Mouse (Mus musculus) embryonic facial prominence, embryonic 12.5 days (tissue): ENCODE data around the gene Bcl11a. TPM values are rescaled to one million over a fixed set of nuclear protein-coding genes. Genes with fewer than 3 reads are reported as not detected.

ENCODE experiments used
- ATAC-seq: fragments of 200-750 bp; cut with Nextera tagmentation; 2 replicates; pipeline ENCODE4 v1.8.0; 2017; ENCODE audit not compliant: insufficient number of reproducible peaks, insufficient read depth, low FRiP score, low TSS enrichment
- H3K27ac ChIP-seq: fragments of 300-500 bp; sonication (generic); 2 replicates; pipeline ENCODE4 v1.5.1; 2016; ENCODE audit warnings: mild to moderate bottlenecking
- H3K27me3 ChIP-seq: fragments of 300-500 bp; sonication (generic); 2 replicates; pipeline ENCODE4 v1.6.1; 2016; ENCODE audit warnings: mild to moderate bottlenecking, moderate library complexity
- H3K36me3 ChIP-seq: fragments of 300-500 bp; sonication (generic); 2 replicates; pipeline ENCODE4 v1.6.1; 2016; ENCODE audit warnings: mild to moderate bottlenecking
- H3K4me1 ChIP-seq: fragments of 300-500 bp; sonication (generic); 2 replicates; pipeline ENCODE4 v1.6.1; 2016
- H3K4me2 ChIP-seq: fragments of 300-500 bp; sonication (generic); replicated peaks from 2 replicates; pipeline ENCODE4 v1.6.1; 2016; ENCODE audit warnings: mild to moderate bottlenecking, moderate library complexity
- H3K4me3 ChIP-seq: fragments of 300-500 bp; sonication (generic); 2 replicates; pipeline ENCODE4 v1.5.1; 2016; ENCODE audit warnings: mild to moderate bottlenecking
- H3K9ac ChIP-seq: fragments of 300-500 bp; sonication (generic); 2 replicates; pipeline ENCODE4 v1.6.1; 2016; ENCODE audit warnings: mild to moderate bottlenecking, moderate library complexity
- H3K9me3 ChIP-seq: fragments of 300-500 bp; sonication (generic); 2 replicates; pipeline ENCODE4 v1.6.1; 2016; ENCODE audit warnings: mild to moderate bottlenecking, moderate library complexity
- WGBS: fragments of 180-500 bp; shearing (Covaris S2); methylation state at CpG from one replicate; pipeline ENCODE4 v1.1.7; 2016; 5-methylcytosine and 5-hydroxymethylcytosine counted together
- polyA plus RNA-seq: library from polyadenylated mRNA; unstranded; fragments of >200 nt; fragmentation: Nextera tagmentation; extraction: Ambion mirVana; gene quantifications from 2 replicates; pipeline ENCODE4 v1.2.1, GENCODE M21; 2016

Gene Bcl11a
- 80.5 and 86.3 TPM in 2 replicates for polyA plus RNA-seq

GRCm38 (mm10) chr11:24077795-24078705 is at the start of gene Bcl11a:
Gene Bcl11a (plus strand): TSS chr11:24078056.
- peak within 1 kb of the TSS; percentile 98 for H3K9ac ChIP-seq
- no peaks in the 10 kb centered on the region for H3K36me3 ChIP-seq
- WGBS = under 1% methylated on average over 39 of the region's 51 CpGs
- peak; percentile 71 for ATAC-seq
- no peaks in the 10 kb centered on the region for H3K9me3 ChIP-seq
- H3K27me3 ChIP-seq = no peaks in the 10 kb centered on the region; the same call in 1 of the 2 replicates
- H3K4me3 ChIP-seq = peak within 1 kb of the TSS; percentile 80
- H3K4me1 ChIP-seq = peaks cover 11% of the 10 kb centered on the region; the same call in 1 of the 2 replicates
- H3K4me2 ChIP-seq = peak within 1 kb of the TSS; percentile 88
- H3K27ac ChIP-seq = peak within 1 kb of the TSS; percentile 97

GRCm38 (mm10) chr11:24044025-24044424 is 33.8 kb upstream of the Bcl11a start:
- Histone ChIP-seq H3K4me3 (no peak overlapping the region), H3K27ac (no peak overlapping the region), H3K36me3 (no peaks in the 10 kb centered on the region), H3K27me3 (no peaks in the 10 kb centered on the region), H3K4me1 (no peaks in the 10 kb centered on the region), H3K9me3 (no peaks in the 10 kb centered on the region), H3K9ac (no peak overlapping the region), H3K4me2 (no peak overlapping the region)
- no peak for ATAC-seq
- WGBS = 79% methylated on average over 6 of the region's 6 CpGs

- Histone ChIP-seq H3K4me1 (no peaks in the 10 kb centered on the region), H3K4me2 (peak overlapping the region; percentile 52), H3K36me3 (no peaks in the 10 kb centered on the region), H3K9me3 (no peaks in the 10 kb centered on the region), H3K4me3 (peak overlapping the region; percentile 40), H3K9ac (peak overlapping the region; percentile 60), H3K27ac (no peak overlapping the region), H3K27me3 (no peaks in the 10 kb centered on the region)
- peak; percentile 88 for ATAC-seq
- WGBS = 4% methylated on average over 28 of the region's 28 CpGs
These were observed 28.4 kb upstream of the Bcl11a start for GRCm38 (mm10) chr11:24049226-24050031.

GRCm38 (mm10) chr11:24050032-24050757 is 27.7 kb upstream of the Bcl11a start:
- Histone ChIP-seq H3K4me1 (no peaks in the 10 kb centered on the region), H3K27me3 (no peaks in the 10 kb centered on the region), H3K9ac (no peak overlapping the region), H3K27ac (no peak overlapping the region), H3K4me3 (no peak overlapping the region), H3K4me2 (peak overlapping the region; percentile 52; the same call in 1 of the 2 replicates), H3K36me3 (no peaks in the 10 kb centered on the region), H3K9me3 (no peaks in the 10 kb centered on the region)
- 83% methylated on average over 11 of the region's 11 CpGs for WGBS
- ATAC-seq = no peak

GRCm38 (mm10) chr11:24052882-24053281 is 25.0 kb upstream of the Bcl11a start:
- no peak for ATAC-seq
- H3K4me2 ChIP-seq = no peak overlapping the region
- no peak overlapping the region for H3K27ac ChIP-seq
- no peak overlapping the region for H3K9ac ChIP-seq
- H3K9me3 ChIP-seq = no peaks in the 10 kb centered on the region
- no peaks in the 10 kb centered on the region for H3K36me3 ChIP-seq
- H3K4me1 ChIP-seq = no peaks in the 10 kb centered on the region
- no peak overlapping the region for H3K4me3 ChIP-seq
- WGBS = 67% methylated on average over 6 of the region's 6 CpGs
- no peaks in the 10 kb centered on the region for H3K27me3 ChIP-seq

- no peaks in the 10 kb centered on the region for H3K36me3 ChIP-seq
- no peak overlapping the region for H3K4me3 ChIP-seq
- peaks cover 29% of the 10 kb centered on the region; the same call in 1 of the 2 replicates for H3K4me1 ChIP-seq
- no peak overlapping the region for H3K4me2 ChIP-seq
- H3K27ac ChIP-seq = no peak overlapping the region
- H3K27me3 ChIP-seq = 0 out of 2 replicates have a peak, but pooled peaks cover 2% of the 10 kb centered on the region
- ATAC-seq = no peak
- no peaks in the 10 kb centered on the region for H3K9me3 ChIP-seq
- H3K9ac ChIP-seq = no peak overlapping the region
- 8% methylated on average over 1 of the region's 1 CpGs for WGBS
These were observed 18.7 kb upstream of the Bcl11a start for GRCm38 (mm10) chr11:24059137-24059536.

GRCm38 (mm10) chr11:24060428-24060827 is 17.4 kb upstream of the Bcl11a start:
- Histone ChIP-seq H3K27me3 (0 out of 2 replicates have a peak, but pooled peaks cover 2% of the 10 kb centered on the region), H3K9me3 (no peaks in the 10 kb centered on the region), H3K4me2 (peak overlapping the region; percentile 64), H3K4me1 (peaks cover 29% of the 10 kb centered on the region; the same call in 1 of the 2 replicates), H3K9ac (0 out of 2 replicates have a peak overlapping the region, but pooled peaks have one; percentile 24), H3K4me3 (peak overlapping the region; percentile 26), H3K36me3 (no peaks in the 10 kb centered on the region), H3K27ac (no peak overlapping the region)
- no peak for ATAC-seq
- 5% methylated on average over 5 of the region's 5 CpGs for WGBS

GRCm38 (mm10) chr11:24061819-24062218 is 16.0 kb upstream of the Bcl11a start:
- Histone ChIP-seq H3K27me3 (0 out of 2 replicates have a peak, but pooled peaks cover 2% of the 10 kb centered on the region), H3K4me2 (peak overlapping the region; percentile 64), H3K36me3 (no peaks in the 10 kb centered on the region), H3K4me1 (peaks cover 29% of the 10 kb centered on the region; the same call in 1 of the 2 replicates), H3K9ac (no peak overlapping the region; the same call in 1 of the 2 replicates), H3K27ac (peak overlapping the region; percentile 18; the same call in 1 of the 2 replicates), H3K9me3 (no peaks in the 10 kb centered on the region), H3K4me3 (peak overlapping the region; percentile 28)
- no peak for ATAC-seq
- under 1% methylated on average over 14 of the region's 14 CpGs for WGBS

- H3K27ac ChIP-seq = no peak overlapping the region
- 0 out of 2 replicates have a peak, but pooled peaks cover 2% of the 10 kb centered on the region for H3K27me3 ChIP-seq
These were observed 15.3 kb upstream of the Bcl11a start for GRCm38 (mm10) chr11:24062495-24063096.

GRCm38 (mm10) chr11:24064221-24064620 is 13.6 kb upstream of the Bcl11a start:
- no peak for ATAC-seq
- Histone ChIP-seq H3K27ac (no peak overlapping the region), H3K4me2 (no peak overlapping the region), H3K9me3 (no peaks in the 10 kb centered on the region), H3K4me1 (peaks cover 24% of the 10 kb centered on the region; the same call in 1 of the 2 replicates), H3K36me3 (no peaks in the 10 kb centered on the region), H3K9ac (no peak overlapping the region), H3K27me3 (no peaks in the 10 kb centered on the region), H3K4me3 (no peak overlapping the region)
- WGBS = 68% methylated on average over 6 of the region's 6 CpGs

More at GRCm38 (mm10) chr11:24062495-24063096, 15.3 kb upstream of the Bcl11a start:
- Histone ChIP-seq H3K4me2 (peak overlapping the region; percentile 64), H3K36me3 (no peaks in the 10 kb centered on the region), H3K9ac (no peak overlapping the region), H3K9me3 (no peaks in the 10 kb centered on the region), H3K4me1 (peaks cover 29% of the 10 kb centered on the region; the same call in 1 of the 2 replicates), H3K4me3 (no peak overlapping the region)
- WGBS = 12% methylated on average over 9 of the region's 9 CpGs
- ATAC-seq = no peak; the same call in 1 of the 2 replicates
